Mouse (Mus musculus) lung, postnatal 0 days (tissue): ENCODE data around the gene Pitx2. TPM values are rescaled to one million over a fixed set of nuclear protein-coding genes. Genes with fewer than 3 reads are reported as not detected.
A peak's percentile ranks its signal among the peaks of the same experiment; 100 is the strongest.

Experiments
- ATAC-seq: fragments of 200-750 bp; cut with Nextera tagmentation; 2 replicates; pipeline ENCODE4 v1.8.0; 2017; ENCODE audit warnings: moderate library complexity
- DNase-seq: peaks from one replicate; pipeline ENCODE4 v3.0.0-alpha.2; 2016; ENCODE audit warnings: low spot score
- H3K27ac ChIP-seq: fragments of 300-500 bp; sonication (generic); 2 replicates; pipeline ENCODE4 v1.5.1; 2014; ENCODE audit warnings: antibody characterized with exemption, mild to moderate bottlenecking, low read length, mixed read lengths
- H3K27me3 ChIP-seq: fragments of 300-500 bp; sonication (generic); replicated peaks from 2 replicates; pipeline ENCODE4 v1.6.1; 2014; ENCODE audit warnings: low read length, mixed read lengths; ENCODE audit not compliant: insufficient read depth
- H3K36me3 ChIP-seq: fragments of 300-500 bp; sonication (generic); 2 replicates; pipeline ENCODE4 v1.6.1; 2014; ENCODE audit warnings: low read length, mixed read lengths; ENCODE audit not compliant: insufficient read depth
- H3K4me1 ChIP-seq: fragments of 300-500 bp; sonication (generic); 2 replicates; pipeline ENCODE4 v1.6.1; 2014; ENCODE audit warnings: antibody characterized with exemption, low read depth, low read length, mixed read lengths; ENCODE audit not compliant: insufficient read depth
- H3K4me2 ChIP-seq: fragments of 300-500 bp; sonication (generic); replicated peaks from 2 replicates; pipeline ENCODE4 v1.6.1; 2014; ENCODE audit warnings: low read depth, mild to moderate bottlenecking, low read length, moderate library complexity, mixed read lengths
- H3K4me3 ChIP-seq: fragments of 300-500 bp; sonication (generic); 2 replicates; pipeline ENCODE4 v1.5.1; 2014; ENCODE audit warnings: low read depth, low read length
- H3K9ac ChIP-seq: fragments of 300-500 bp; sonication (generic); replicated peaks from 2 replicates; pipeline ENCODE4 v1.6.1; 2014; ENCODE audit warnings: low read depth, mild to moderate bottlenecking
- H3K9me3 ChIP-seq: fragments of 300-500 bp; sonication (generic); 2 replicates; pipeline ENCODE4 v1.6.1; 2016; ENCODE audit warnings: low read length, mixed read lengths
- CTCF ChIP-seq: IDR thresholded peaks from 2 replicates; pipeline ENCODE4 v1.5.1; 2016; ENCODE audit warnings: antibody characterized with exemption, mild to moderate bottlenecking
- EP300 ChIP-seq: IDR thresholded peaks from 2 replicates; pipeline ENCODE4 v1.6.1; 2016; ENCODE audit warnings: antibody characterized with exemption, mild to moderate bottlenecking, control low read depth
- WGBS: fragments of 180-500 bp; shearing (Covaris S2); extraction: QIAGEN DNeasy Blood & Tissue Kit; methylation state at CpG from one replicate; pipeline ENCODE4 v1.1.7; 2014; 5-methylcytosine and 5-hydroxymethylcytosine counted together
- polyA plus RNA-seq: library from polyadenylated mRNA; unstranded; fragments of >200 nt; fragmentation: Nextera tagmentation; extraction: Ambion mirVana; gene quantifications from 2 replicates; pipeline ENCODE4 v1.2.1, GENCODE M21; 2015

The Pitx2 gene
- polyA plus RNA-seq, 1 experiment from 2014 or later = 1.5 TPM

GRCm38 (mm10) chr3:129200501-129200890 is 818 bp downstream of the Pitx2 start:
- Histone ChIP-seq H3K9me3 (no peaks in the 10 kb centered on the region), H3K27ac (no peak overlapping the region), H3K36me3 (no peaks in the 10 kb centered on the region), H3K4me2 (no peak overlapping the region), H3K4me3 (no peak overlapping the region), H3K4me1 (0 out of 2 replicates have a peak, but pooled peaks cover 2% of the 10 kb centered on the region), H3K27me3 (peaks cover 79% of the 10 kb centered on the region), H3K9ac (no peak overlapping the region)
- WGBS = 10% methylated on average over 9 of the region's 9 CpGs
- ATAC-seq (no peak), DNase-seq (no peak)
- TF ChIP-seq CTCF (no peak), EP300 (no peak)

- H3K27ac ChIP-seq = no peak overlapping the region
- DNase-seq (no peak), ATAC-seq (no peak)
- H3K4me2 ChIP-seq = no peak overlapping the region
- H3K36me3 ChIP-seq = no peaks in the 10 kb centered on the region
- peaks cover 83% of the 10 kb centered on the region for H3K27me3 ChIP-seq
- no peak for TF ChIP-seq CTCF
- no peak for TF ChIP-seq EP300
- H3K4me3 ChIP-seq = no peak overlapping the region
- H3K4me1 ChIP-seq = 0 out of 2 replicates have a peak, but pooled peaks cover 2% of the 10 kb centered on the region
- no peak overlapping the region for H3K9ac ChIP-seq
- H3K9me3 ChIP-seq = no peaks in the 10 kb centered on the region
- 13% methylated on average over 3 of the region's 3 CpGs for WGBS
Observed at GRCm38 (mm10) chr3:129201156-129201555, 1.5 kb downstream of the Pitx2 start.

- 15% methylated on average over 11 of the region's 11 CpGs for WGBS
- no peak overlapping the region for H3K27ac ChIP-seq
- no peak overlapping the region for H3K4me2 ChIP-seq
- H3K36me3 ChIP-seq = no peaks in the 10 kb centered on the region
- no peak overlapping the region for H3K4me3 ChIP-seq
- H3K9ac ChIP-seq = no peak overlapping the region
- ATAC-seq = no peak
- peaks cover 83% of the 10 kb centered on the region for H3K27me3 ChIP-seq
- H3K4me1 ChIP-seq = 0 out of 2 replicates have a peak, but pooled peaks cover 2% of the 10 kb centered on the region
- DNase-seq = no peak
- no peak for TF ChIP-seq CTCF
- TF ChIP-seq EP300 = no peak
- H3K9me3 ChIP-seq = no peaks in the 10 kb centered on the region
Observed at GRCm38 (mm10) chr3:129201681-129202255, 2.1 kb downstream of the Pitx2 start.

GRCm38 (mm10) chr3:129202871-129203740 is 3.4 kb downstream of the Pitx2 start:
- no peak for DNase-seq
- no peak overlapping the region for H3K4me3 ChIP-seq

GRCm38 (mm10) chr3:129203761-129204440 is 4.2 kb downstream of the Pitx2 start:
- TF ChIP-seq CTCF (no peak), EP300 (no peak)
- DNase-seq (no peak), ATAC-seq (peak; percentile 40; the same call in 1 of the 2 replicates)
- WGBS = 2% methylated on average over 35 of the region's 35 CpGs
- H3K27me3 ChIP-seq = peaks cover 87% of the 10 kb centered on the region
- no peaks in the 10 kb centered on the region for H3K9me3 ChIP-seq
- H3K36me3 ChIP-seq = no peaks in the 10 kb centered on the region
- no peak overlapping the region for H3K9ac ChIP-seq
- H3K4me3 ChIP-seq = peak overlapping the region; percentile 23
- H3K4me2 ChIP-seq = peak overlapping the region; percentile 50
- no peak overlapping the region for H3K27ac ChIP-seq
- 0 out of 2 replicates have a peak, but pooled peaks cover 2% of the 10 kb centered on the region for H3K4me1 ChIP-seq

More at GRCm38 (mm10) chr3:129202871-129203740, 3.4 kb downstream of the Pitx2 start:
- ATAC-seq = no peak
- 4% methylated on average over 35 of the region's 36 CpGs for WGBS
- Histone ChIP-seq H3K27ac (no peak overlapping the region), H3K9ac (no peak overlapping the region), H3K9me3 (no peaks in the 10 kb centered on the region), H3K27me3 (peaks cover 79% of the 10 kb centered on the region), H3K36me3 (no peaks in the 10 kb centered on the region), H3K4me1 (0 out of 2 replicates have a peak, but pooled peaks cover 2% of the 10 kb centered on the region), H3K4me2 (no peak overlapping the region)
- TF ChIP-seq EP300 = no peak
- TF ChIP-seq CTCF = no peak
